Mouse (Mus musculus) thymus, postnatal 0 days (tissue): ENCODE results near the gene Nfyc. TPM values are rescaled to one million over a fixed set of nuclear protein-coding genes. Genes with fewer than 3 reads are reported as not detected.

Source experiments
- DNase-seq: peaks from one replicate; pipeline ENCODE4 v3.0.0-alpha.2; 2015; ENCODE audit warnings: low spot score
- polyA plus RNA-seq: library from polyadenylated mRNA; unstranded; fragments of >200 nt; fragmentation: Nextera tagmentation; extraction: Ambion mirVana; gene quantifications from 2 replicates; pipeline ENCODE4 v1.2.1, GENCODE M21; 2015

The Nfyc gene
- polyA plus RNA-seq: 85.3 and 90.4 TPM in 2 replicates

DNA sequence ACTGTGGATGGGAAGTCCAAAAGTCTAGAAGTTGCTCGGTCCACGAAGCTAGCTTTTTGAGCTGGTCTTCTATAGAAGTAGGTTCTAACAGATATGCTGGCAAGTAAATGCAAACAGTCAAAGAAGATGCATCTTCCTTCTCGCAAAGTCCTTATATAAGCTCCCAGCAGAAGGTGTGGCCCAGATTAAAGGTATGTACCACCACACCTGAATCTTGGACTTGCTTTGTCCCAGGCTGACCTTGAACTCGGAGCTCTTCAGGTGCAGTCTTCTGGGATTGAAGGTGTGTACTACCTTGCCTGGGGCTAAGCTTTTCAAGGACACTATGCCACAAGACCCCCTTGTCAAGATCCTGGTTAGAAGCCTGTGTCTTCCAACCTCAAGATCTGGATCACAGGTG lies at the start of gene Nfyc:
TSS of gene Nfyc (minus strand) at position 101 of the 400 bp plus-strand sequence.
- no peak for DNase-seq

DNA sequence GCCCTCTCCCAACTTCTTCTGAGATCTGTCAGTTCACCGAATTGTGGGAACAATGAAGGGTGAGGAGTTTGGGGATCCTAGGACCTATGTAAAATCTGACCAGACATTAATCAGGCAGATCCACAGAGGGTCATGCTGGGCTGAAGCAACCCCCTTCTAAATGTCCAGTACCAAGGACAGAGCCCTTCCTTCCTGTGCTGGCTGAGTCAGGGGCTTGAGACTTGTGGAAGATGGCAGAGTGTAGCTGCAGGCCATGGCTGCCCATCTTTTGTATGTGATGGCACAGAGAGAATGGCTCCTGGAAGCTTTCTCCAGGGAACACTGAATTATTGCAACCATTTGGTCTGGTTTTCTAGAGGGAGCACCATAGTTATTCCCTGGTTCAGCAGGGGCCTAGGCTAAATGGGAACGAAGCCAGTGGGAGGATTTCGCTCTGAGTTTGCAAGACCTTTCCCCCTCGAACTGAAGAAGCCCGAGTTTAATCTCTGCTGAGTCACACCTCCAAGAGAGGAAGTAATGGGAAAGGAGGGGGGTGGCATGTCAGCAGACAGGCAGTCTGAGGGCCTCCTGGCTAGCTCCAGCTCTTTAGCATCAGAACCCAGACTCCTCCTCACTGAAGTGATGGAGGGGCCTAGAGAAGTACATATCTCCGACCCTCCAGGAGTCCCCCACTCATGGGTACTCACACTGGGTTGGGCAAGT lies 49.5 kb upstream of the Nfyc start:
- DNase-seq: no peak

DNA sequence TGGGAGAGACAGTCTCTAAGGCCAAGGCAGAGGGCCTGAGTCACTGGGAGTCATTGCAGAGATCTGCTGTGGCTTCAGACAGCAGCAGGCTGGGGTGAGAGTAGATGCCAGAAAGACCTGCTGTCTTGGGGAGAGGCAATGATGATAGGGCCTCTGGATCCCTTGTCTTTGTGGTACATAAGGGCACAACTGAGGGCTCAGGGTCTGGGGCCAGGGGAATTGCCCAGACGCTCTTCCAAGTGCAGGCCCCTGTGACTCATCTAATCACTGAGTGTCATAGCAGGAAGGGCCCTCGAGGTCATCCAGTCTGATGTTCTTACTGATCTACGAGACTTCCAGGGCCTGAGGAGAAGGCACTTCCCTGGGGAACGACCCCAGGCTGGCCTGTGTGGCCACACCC lies 48.0 kb upstream of the Nfyc start:
- no peak for DNase-seq

DNA sequence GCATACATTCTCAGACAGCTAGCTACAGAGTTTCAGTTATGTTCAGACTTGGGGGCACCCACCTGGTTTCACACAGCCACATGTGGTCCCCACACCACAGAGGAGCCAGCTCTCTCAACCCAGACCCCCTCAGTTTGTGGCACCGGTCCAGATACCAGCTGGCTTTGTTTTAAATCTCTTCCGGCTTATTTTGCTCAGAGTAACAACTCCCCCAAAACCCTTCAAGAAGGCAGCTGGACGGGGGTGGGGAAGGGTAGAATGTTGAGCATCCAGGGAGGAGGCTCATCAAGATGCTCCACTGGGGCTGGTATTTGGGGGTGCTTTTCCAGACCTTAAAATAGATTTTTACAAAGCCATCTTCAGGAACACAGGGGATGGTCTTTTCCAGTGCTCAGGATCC lies 47.4 kb upstream of the Nfyc start:
- DNase-seq: no peak

DNA sequence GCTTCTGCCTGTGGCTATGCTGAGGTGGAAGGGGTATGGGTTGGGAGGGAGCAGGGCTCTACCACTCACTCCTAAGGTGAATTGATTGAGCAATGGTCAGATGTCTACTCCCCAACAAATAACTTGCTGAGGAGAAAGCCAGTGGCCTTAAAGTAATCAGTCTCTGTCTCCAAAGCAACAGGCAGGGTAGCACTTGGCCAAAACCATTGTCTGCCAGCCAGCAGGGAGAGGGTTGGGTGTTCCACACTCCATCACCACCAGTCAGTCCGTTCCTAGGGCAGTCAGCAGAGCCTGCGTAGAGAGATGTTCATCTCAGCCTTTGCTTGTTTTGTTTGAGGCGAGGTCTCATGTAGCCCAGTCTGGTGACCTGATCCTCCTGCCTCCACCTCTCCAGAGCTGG lies 44.6 kb upstream of the Nfyc start:
- no peak for DNase-seq

DNA sequence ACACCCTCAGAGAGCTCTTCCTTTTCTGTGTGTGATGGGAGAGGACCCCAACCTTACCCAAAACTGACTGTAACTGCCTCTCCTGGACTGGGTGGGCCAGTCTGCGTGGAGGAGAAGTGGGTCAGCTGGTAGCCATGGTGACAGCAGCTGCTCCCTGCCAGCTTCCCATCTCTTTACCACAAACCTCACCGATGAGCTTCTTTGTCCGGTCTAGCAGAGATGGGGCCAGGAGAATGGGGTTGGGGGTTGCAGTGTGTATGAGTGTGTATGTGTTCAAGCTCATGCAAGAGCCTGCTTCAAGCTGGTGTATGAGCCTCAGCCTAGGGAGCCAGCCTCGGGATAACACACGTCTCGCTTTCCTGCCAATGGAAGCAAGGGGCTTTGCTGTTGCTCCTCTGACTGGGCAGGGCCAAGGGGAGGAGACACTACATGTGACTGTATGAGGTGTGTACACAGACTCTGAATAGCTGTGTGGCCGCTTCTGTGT lies 38.9 kb upstream of the Nfyc start:
- no peak for DNase-seq

DNA sequence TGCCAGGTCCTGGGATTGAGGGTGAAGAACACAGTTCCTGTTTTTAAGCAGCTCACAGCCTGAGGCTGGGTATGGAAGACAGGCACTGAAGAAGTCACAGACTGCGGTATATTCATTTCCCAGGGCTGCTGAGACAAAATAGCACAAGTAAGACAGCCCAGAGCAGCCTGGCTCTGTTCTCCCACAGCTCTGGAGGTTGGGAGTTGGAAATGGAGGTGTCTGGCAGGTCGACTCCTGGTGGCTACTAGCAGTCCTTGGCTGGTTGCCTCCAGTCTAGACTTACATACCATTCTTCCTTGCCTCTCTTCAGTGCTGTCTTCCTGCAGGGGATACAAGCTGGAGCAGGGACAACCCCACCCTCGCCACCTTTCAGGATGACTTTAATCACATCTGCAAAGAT lies 37.6 kb upstream of the Nfyc start:
- no peak for DNase-seq

DNA sequence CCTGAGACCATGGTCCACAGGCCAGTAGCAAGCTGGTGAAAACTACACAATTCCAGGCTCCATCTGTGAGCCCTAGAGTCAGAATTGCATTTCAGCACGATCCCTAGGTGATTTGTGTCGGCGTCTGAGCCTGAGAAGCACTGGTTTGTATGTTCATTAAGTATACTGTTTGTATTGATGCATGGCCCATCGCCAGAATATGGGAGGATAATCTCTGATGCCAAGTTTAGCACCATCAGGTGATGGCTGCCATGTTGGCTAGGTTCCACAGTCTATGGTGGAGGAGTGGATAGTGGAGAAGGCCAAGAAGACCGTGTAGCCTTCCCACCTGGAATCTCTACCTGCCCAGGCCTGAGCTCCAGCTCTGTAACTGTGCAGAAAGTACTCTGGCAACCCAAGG lies 36.9 kb upstream of the Nfyc start:
- no peak for DNase-seq

DNA sequence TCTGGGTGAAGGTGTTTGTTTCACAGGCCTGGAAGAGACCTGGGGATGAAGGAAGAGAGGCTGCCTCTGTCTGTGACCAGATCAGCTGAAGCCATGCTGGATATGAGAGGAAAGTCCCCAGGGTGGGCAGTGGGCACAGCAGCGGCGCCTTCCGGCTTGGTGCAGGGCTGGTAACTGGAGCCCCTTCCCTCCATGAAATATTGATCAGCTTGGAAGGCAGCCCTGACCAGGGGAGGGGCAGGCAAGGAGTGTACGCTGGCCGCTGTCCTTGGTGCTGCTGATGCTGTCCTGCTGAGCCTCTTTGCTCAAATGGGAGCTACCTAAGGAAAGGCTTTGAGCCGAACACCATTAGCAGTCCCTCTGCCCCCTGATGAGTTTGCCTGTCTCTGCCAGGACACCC lies 34.8 kb upstream of the Nfyc start:
- no peak for DNase-seq

DNA sequence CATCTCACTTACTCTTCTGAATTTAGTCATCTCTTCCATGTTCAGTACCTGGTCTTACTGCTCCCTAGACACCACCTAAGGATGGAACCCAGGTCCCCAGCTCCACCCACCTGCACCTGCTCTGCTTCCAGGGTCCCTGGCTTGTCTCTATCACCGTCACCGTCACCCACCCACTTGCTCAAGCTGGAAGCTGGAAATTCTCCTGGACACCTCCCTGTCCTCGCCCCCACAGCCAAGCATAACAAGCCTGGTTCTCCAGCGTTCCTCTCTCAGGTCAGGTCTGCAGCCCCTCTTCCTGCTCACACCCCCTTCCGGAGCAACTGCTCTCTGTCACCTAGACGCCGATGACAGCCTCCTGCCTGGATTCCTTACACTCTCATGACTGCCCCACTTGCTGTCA lies 28.5 kb upstream of the Nfyc start:
- DNase-seq: no peak

DNA sequence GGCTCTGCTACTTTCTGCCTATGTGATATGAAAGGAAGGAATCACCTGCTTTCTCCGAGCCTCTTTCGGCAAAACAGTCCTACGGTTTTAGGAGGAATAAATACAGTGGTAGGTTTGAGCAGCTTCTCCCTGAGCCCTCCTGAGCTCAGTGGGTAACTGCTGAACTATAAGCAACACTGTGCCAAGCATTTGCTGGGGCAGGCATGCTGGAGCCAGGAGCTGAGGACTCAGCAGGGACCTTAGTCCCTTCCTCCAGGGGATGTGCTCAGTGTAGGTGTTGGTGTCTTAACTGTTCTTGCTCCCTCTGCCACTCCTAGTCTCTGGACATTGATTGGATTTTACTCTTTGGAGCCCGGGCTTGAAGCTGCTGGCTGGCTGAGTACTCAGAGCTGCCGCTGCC lies 25.0 kb upstream of the Nfyc start:
- no peak for DNase-seq

DNA sequence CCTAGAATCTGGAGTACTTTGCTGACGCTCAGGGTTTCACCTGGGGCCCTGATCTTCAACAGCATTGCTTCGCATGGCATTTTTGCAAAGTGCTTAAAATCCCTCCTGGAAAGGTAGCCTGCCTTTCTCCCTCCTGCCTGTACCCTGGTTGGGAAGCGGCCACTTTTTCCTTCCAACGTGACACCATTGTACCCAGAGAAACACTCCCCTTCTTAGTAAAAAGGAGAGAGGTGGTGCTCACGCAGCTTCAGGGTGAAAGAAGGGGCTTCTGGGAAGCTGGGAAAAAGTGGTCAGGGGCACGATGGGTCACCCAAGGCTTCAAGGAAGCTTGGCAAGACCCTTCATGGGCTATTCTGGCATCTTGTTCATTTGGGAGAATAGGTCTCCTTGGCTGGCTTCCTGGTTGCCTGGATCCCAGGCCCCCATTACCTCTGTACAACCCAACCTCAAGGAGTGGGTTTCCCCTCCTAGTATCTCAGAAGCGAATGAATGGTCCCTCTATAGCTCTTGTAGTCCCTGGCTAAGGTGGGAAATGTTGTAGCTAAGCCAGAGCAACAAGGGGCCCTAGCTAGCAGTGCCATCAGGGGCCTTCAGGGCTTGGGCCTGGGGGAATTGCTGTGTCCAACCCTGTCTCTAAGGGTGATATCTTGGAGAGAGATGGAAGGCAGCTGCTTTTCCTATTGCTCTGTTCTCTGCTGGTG lies 24.1 kb upstream of the Nfyc start:
- DNase-seq: no peak

DNA sequence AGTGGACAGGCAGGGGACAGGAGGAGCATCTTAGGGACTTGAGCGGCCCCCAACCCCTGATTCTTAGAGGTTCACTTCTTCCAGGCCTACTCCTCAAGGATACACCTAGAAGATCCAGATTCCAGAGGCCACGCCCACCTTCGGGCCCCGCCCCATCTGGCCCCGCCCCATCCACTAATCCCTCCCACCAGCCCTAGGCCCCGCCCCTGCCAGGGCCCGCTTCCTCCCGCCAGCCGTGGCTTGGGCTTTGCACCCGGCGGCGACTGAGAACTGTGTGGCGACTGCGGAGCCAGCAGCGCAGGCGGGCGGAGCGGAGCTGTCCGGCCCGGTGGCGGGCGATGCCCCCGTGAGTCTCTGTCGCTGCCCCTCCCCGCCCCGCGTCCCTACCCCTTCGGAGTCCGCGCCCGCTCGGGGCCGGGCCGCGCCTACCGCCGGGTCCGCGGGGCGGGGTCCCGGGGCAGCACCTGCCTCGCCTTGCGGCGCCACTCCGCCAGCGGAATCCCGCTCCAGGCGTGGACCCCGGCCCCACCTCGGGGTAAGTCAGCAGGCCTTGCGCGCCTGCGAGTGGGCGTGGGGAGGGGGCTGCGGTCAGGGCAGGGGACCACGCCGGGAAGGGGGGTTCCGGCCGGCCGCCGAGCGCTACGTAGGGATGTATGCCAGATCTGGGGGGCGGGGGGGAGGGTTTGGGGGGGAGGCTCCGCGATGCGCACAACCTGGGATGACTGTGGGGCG lies 23.4 kb upstream of the Nfyc start, which contains the start of gene Rims3:
TSS of gene Rims3 (plus strand) at position 229 of the 732 bp plus-strand sequence.
- DNase-seq: peak; percentile 51

DNA sequence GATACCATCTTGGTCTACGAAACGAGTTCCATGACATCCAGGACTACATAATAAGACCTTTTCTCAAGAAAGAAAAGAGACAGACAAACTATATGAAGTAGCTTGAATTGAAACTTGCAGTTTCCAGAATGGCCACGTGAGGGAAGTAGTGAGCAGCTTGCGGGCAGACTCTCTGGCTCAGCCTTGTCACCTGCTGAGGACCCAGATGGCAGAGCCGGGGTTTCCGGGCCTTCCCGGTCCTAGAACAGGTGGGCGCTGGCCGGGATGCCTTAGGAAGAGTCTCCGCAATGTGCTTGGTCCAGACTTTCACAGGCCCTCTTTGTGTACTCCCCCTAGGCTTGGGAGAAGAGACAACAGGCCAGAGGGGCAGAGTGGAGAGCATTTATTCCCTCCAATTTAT lies 19.6 kb upstream of the Nfyc start:
- peak; percentile 72 for DNase-seq

DNA sequence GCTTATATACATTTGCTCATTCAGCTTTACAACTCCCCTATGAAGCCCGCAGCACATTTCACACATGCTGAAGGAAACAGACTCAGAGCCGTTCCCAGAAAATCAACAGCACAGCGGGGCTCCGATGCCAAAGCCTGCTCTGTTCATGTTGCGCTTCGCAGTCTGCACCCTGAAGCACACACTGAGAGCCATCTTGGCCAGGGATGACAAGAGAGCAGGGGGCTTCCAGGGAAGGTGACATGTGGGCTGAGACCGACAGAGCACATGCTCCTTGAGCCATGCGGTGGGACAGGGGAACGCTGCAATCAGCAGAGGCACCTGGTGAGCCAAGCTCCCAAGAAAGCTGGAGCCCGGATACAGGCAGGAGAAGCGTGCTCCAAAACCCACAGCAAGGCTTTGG lies 18.1 kb upstream of the Nfyc start:
- DNase-seq: no peak

DNA sequence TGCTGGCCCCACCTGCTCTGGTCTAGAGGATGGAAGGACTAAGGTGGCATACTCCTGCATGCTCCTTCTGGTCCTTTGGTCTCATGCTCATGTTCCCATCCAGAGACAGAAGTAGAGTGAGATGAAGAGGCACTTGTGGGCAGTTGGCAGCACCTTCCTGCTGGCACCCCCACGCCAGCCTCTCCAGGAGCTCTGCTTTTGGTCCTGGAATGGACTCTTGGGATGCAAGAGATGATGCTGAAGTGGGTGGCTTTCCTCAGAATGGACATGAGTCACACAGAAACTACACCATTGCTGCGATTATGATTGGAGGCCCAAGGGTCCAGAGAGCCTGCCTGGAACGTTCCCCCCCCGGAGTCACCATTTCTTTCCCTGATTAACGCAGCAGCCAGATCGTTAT lies 17.5 kb upstream of the Nfyc start:
- DNase-seq: no peak

DNA sequence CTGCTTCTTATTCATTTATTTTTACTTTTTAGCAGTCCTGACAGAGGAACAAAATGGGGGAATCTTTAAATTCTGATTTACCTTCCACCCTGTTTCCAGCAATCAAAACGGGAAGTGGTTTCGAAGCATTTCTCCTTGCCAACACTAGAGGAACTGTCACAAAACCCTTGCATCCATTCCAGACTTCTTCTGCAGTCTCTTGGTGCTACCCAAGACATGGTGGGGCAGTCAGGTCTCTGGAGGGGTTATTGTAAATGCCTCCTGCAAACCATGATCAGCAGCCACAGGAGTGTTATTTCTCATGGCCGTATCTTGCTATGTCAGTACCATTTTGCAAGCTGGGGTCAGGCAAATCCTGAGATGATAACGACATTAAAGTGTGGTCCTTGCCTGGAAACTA lies 13.7 kb upstream of the Nfyc start:
- DNase-seq: no peak

DNA sequence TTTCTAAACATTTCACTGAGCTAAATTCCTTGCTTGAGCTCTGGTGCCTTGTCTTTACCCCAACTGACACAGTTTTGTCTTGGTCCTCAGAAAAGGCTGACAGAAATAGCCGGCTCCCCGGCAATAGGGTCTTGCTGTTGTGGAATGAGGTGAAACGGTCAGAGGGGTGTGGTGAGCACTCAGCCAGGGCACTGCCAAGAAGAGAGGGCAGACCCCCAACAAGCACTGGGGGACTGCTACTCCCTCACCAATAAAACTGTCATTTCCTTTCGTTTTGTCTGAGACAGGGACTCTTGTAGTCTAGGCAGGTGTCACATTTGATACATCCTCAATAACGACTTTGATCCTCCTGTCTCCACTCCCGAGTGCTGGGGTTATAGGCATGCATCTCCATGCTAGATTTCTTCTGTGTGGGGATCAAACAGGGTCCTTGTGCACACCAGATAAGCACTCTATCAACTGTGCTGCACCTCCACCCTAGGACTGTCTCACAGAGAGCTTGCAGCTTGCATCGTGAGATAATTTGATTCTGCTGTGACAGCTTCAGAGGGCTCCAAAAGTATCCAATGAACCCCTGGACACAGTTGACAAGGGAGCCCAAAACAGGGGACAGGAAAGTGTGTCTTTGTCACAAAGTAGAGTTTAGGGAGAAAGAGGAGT lies 13.2 kb upstream of the Nfyc start:
- DNase-seq: no peak

DNA sequence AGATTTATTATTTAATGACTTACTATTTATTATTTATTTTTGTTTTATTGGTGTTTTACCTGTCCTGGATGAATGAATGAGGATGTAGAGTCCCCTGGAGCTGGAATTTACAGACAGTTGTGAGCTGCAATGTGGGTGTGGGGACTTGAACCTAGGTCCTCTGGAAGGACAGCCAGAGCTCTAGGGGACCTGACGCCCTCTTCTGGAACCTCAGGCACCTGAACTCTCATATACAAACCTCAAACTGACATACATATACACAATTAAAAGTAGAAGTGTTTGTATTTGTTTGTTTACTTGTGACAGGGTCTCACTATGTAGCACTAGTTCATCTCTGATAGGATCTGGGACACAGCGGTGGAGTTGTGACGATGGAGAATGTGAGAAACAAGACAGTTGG lies 10.0 kb upstream of the Nfyc start:
- DNase-seq: no peak

DNA sequence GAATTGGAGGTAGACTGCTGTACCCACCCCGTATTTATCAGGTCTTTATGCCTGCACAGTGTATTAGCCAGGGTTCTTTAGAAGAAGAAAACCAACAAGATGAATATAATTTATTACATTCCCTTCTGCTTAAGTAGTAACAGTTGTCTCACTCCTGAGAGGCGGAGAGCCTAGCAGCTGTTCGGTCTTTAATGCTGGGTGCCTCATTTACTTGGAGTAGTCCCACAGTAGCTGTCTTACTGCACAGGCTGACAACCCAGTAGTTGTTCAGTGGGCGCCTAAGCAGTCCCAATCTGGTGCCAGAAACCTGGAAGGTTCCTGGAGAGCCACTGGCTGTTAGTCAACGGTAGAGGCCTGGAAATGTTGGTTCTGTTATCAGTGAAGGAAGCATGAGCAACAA lies 605 bp downstream of the Nfyc start:
- DNase-seq: no peak

DNA sequence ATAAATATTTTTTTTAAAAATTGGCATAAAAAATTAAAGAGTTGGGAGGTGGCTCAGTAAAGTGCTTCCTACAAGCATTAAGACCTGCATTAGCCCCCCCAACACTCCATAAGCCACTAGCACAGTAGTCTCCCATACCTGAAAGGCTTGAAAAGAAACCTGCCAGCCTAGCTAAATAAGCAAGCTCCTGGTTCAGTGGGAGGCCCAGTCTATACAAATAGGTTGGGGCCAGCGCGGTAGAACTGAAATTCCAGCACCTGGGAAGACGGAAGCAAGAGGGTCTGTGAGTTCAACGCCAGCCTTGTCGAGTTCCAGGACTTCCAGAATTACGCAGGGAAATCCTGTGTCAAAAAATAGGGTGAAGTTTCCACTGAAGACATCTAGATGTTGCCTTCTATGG lies 5.0 kb downstream of the Nfyc start:
- DNase-seq: no peak
